Mouse (Mus musculus): ENCODE measurements at regions not wholly inside any gene's neighbourhood (a gene's known extent, or its start where the extent isn't known, plus 50 kb on each side); places are given as distances from the start of the nearest gene placed in this dataset.

DNA sequence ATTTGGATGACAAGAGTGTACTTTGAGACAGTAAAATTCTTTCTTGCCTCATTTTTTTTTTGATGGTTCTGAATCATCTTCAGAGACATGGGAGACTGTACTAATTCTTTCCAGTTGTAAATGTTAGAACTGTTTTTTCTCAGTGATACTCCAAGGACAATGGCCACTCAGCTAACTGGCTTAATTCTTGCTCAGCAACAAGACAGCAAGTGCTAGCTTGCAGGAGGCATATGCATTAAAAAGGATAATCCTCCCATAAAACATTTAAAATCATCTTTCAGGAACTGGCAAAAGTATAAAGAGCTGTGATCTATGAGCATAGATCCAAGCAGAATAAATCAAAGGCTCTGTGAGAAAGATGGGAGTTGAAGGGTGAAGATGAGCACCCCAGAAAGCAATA, 587.9 kb upstream of the Nrsn1 start:
- TF ChIP-seq SRF (IDR thresholded peaks at IDR 0.05; ENCODE audit: control insufficient read depth, insufficient read length, low read depth) (no peak), POLR2AphosphoS2 (IDR thresholded peaks at IDR 0.05; ENCODE audit: insufficient read length, low read depth) (no peak), TCF12 (IDR thresholded peaks at IDR 0.05; ENCODE audit: insufficient read depth, poor library complexity, severe bottlenecking) (no peak), USF1 (IDR thresholded peaks at IDR 0.05; ENCODE audit: low read depth) (no peak), MYOD1 (IDR thresholded peaks at IDR 0.05; ENCODE audit: control insufficient read depth in 1 of 3, insufficient read length in 2 of 3, low read depth in 2 of 3) (no peak), MYOG (IDR thresholded peaks at IDR 0.05; ENCODE audit: control insufficient read depth in 1 of 3, insufficient read depth in 1 of 3, insufficient read length in 2 of 3, low read depth in 2 of 3) (no peak), TCF3 (IDR thresholded peaks at IDR 0.05; ENCODE audit: insufficient read length, low read depth) (no peak), POLR2A (IDR thresholded peaks at IDR 0.05; ENCODE audit: insufficient read length, low read depth) (no peak), MAX (IDR thresholded peaks at IDR 0.05; ENCODE audit: low read depth) (no peak), E2F4 (IDR thresholded peaks at IDR 0.05; ENCODE audit: insufficient read depth) (no peak), REST (IDR thresholded peaks at IDR 0.05; ENCODE audit: insufficient read depth, insufficient read length) (no peak), CEBPB (IDR thresholded peaks at IDR 0.05; ENCODE audit: insufficient read depth, poor library complexity, severe bottlenecking) (no peak)
- Histone ChIP-seq H3K36me3 (ENCODE audit: control insufficient read depth, insufficient read depth) (no peaks in the 10 kb centered on the region), H3ac (ENCODE audit: control insufficient read depth, insufficient read length) (no peak overlapping the region), H3K79me2 (ENCODE audit: control insufficient read depth, insufficient read depth) (no peaks in the 10 kb centered on the region), H3K27me3 (ENCODE audit: control insufficient read depth, insufficient read depth, insufficient read length) (no peaks in the 10 kb centered on the region), H3K4me2 (ENCODE audit: low read depth) (peak overlapping the region; percentile 22), H3K4me3 (no peak overlapping the region)

DNA sequence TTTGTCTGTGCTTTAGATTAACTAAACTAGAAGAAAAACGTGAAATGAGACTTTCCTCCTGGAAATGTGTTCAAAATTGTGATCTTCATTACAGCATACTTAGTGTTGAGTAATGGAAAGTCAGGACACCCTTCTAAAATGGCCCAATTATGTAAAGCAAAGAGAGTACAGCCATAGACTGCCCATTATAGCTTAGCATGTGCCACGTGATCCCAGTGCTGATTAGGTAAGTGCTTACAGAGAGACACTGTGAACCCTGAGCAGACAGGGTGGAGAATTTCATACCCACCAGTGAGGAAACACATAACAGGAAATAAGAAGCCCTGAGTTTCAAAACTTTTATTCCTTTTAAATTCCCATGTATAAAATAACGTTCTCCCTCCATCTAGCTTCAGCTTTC, 587.3 kb upstream of the Nrsn1 start:
- TF ChIP-seq POLR2A (IDR thresholded peaks at IDR 0.05; ENCODE audit: insufficient read length, low read depth) (no peak), CEBPB (IDR thresholded peaks at IDR 0.05; ENCODE audit: insufficient read depth, poor library complexity, severe bottlenecking) (no peak), MYOD1 (IDR thresholded peaks at IDR 0.05; ENCODE audit: control insufficient read depth in 1 of 3, insufficient read length in 2 of 3, low read depth in 2 of 3) (no peak), REST (IDR thresholded peaks at IDR 0.05; ENCODE audit: insufficient read depth, insufficient read length) (no peak), TCF3 (IDR thresholded peaks at IDR 0.05; ENCODE audit: insufficient read length, low read depth) (no peak), TCF12 (IDR thresholded peaks at IDR 0.05; ENCODE audit: insufficient read depth, poor library complexity, severe bottlenecking) (no peak), MAX (IDR thresholded peaks at IDR 0.05; ENCODE audit: low read depth) (no peak), POLR2AphosphoS2 (IDR thresholded peaks at IDR 0.05; ENCODE audit: insufficient read length, low read depth) (no peak), SRF (IDR thresholded peaks at IDR 0.05; ENCODE audit: control insufficient read depth, insufficient read length, low read depth) (no peak), MYOG (IDR thresholded peaks at IDR 0.05; ENCODE audit: control insufficient read depth in 1 of 3, insufficient read depth in 1 of 3, insufficient read length in 2 of 3, low read depth in 2 of 3) (no peak), USF1 (IDR thresholded peaks at IDR 0.05; ENCODE audit: low read depth) (no peak), E2F4 (IDR thresholded peaks at IDR 0.05; ENCODE audit: insufficient read depth) (no peak)
- no peak overlapping the region for H3K4me2 ChIP-seq (ENCODE audit: low read depth)

DNA sequence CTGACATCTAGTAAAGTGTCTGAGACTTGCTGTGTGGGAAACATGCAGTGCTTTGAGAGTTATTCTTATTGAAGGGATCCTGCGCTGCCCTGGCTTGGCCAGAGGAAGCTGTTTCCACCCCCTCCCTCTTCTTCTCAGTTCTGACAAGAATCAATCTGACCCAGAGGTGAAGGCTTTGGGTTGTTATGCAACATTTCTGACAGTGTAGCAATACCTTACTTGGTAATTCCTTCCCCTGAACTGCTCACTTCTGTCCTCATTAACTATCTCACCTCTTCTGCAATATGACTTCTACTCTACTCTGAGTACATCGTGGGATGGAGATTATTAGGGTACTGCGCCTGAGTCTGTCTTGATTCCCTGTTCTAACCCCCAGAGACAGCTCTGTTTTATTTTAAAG, 586.8 kb upstream of the Nrsn1 start:
- Histone ChIP-seq H3ac (ENCODE audit: control insufficient read depth, insufficient read length) (no peak overlapping the region), H3K4me2 (ENCODE audit: low read depth) (no peak overlapping the region), H3K4me3 (no peak overlapping the region), H3K36me3 (ENCODE audit: control insufficient read depth, insufficient read depth) (no peaks in the 10 kb centered on the region), H3K79me2 (ENCODE audit: control insufficient read depth, insufficient read depth) (no peaks in the 10 kb centered on the region), H3K27me3 (ENCODE audit: control insufficient read depth, insufficient read depth, insufficient read length) (no peaks in the 10 kb centered on the region)
- TF ChIP-seq CEBPB (IDR thresholded peaks at IDR 0.05; ENCODE audit: insufficient read depth, poor library complexity, severe bottlenecking): no peak
- no peak for TF ChIP-seq MYOD1 (IDR thresholded peaks at IDR 0.05; ENCODE audit: control insufficient read depth in 1 of 3, insufficient read length in 2 of 3, low read depth in 2 of 3)
- TF ChIP-seq TCF12 (IDR thresholded peaks at IDR 0.05; ENCODE audit: insufficient read depth, poor library complexity, severe bottlenecking): no peak
- TF ChIP-seq POLR2AphosphoS2 (IDR thresholded peaks at IDR 0.05; ENCODE audit: insufficient read length, low read depth): no peak
- no peak for TF ChIP-seq POLR2A (IDR thresholded peaks at IDR 0.05; ENCODE audit: insufficient read length, low read depth)
- no peak for TF ChIP-seq MYOG (IDR thresholded peaks at IDR 0.05; ENCODE audit: control insufficient read depth in 1 of 3, insufficient read depth in 1 of 3, insufficient read length in 2 of 3, low read depth in 2 of 3)
- TF ChIP-seq REST (IDR thresholded peaks at IDR 0.05; ENCODE audit: insufficient read depth, insufficient read length): no peak

More for the DNA sequence above, 587.3 kb upstream of the Nrsn1 start:
- no peaks in the 10 kb centered on the region for H3K27me3 ChIP-seq (ENCODE audit: control insufficient read depth, insufficient read depth, insufficient read length)
- H3K36me3 ChIP-seq (ENCODE audit: control insufficient read depth, insufficient read depth): no peaks in the 10 kb centered on the region
- H3K79me2 ChIP-seq (ENCODE audit: control insufficient read depth, insufficient read depth): no peaks in the 10 kb centered on the region
- no peak overlapping the region for H3K4me3 ChIP-seq
- no peak overlapping the region for H3ac ChIP-seq (ENCODE audit: control insufficient read depth, insufficient read length)

DNA sequence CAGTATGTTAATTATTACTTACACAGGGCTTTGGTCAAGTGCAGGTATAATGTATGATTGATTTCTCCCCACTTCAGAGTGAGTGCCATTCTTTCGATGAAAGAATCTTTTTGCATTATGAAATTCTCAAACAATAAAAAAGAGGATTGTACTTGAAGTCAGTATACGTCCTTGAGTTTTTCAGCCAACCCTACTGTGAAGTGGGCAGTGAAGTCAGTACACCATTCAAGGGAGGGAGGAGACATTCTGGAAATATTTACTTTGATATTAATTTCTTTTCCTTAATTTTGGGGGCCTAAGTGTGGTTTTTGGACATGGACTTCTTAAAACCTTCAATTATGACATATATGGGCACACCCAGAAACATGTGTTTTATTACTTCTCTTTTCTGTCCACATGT, 586.2 kb upstream of the Nrsn1 start:
- Histone ChIP-seq H3K36me3 (ENCODE audit: control insufficient read depth, insufficient read depth) (no peaks in the 10 kb centered on the region), H3K27me3 (ENCODE audit: control insufficient read depth, insufficient read depth, insufficient read length) (no peaks in the 10 kb centered on the region), H3ac (ENCODE audit: control insufficient read depth, insufficient read length) (no peak overlapping the region), H3K4me2 (ENCODE audit: low read depth) (no peak overlapping the region), H3K79me2 (ENCODE audit: control insufficient read depth, insufficient read depth) (no peaks in the 10 kb centered on the region), H3K4me3 (no peak overlapping the region)
- no peak for TF ChIP-seq MYOG (IDR thresholded peaks at IDR 0.05; ENCODE audit: control insufficient read depth in 1 of 3, insufficient read depth in 1 of 3, insufficient read length in 2 of 3, low read depth in 2 of 3)
- no peak for TF ChIP-seq CEBPB (IDR thresholded peaks at IDR 0.05; ENCODE audit: insufficient read depth, poor library complexity, severe bottlenecking)
- no peak for TF ChIP-seq REST (IDR thresholded peaks at IDR 0.05; ENCODE audit: insufficient read depth, insufficient read length)
- TF ChIP-seq TCF12 (IDR thresholded peaks at IDR 0.05; ENCODE audit: insufficient read depth, poor library complexity, severe bottlenecking): no peak
- TF ChIP-seq MYOD1 (IDR thresholded peaks at IDR 0.05; ENCODE audit: control insufficient read depth in 1 of 3, insufficient read length in 2 of 3, low read depth in 2 of 3): no peak
- TF ChIP-seq E2F4 (IDR thresholded peaks at IDR 0.05; ENCODE audit: insufficient read depth): no peak
- TF ChIP-seq MAX (IDR thresholded peaks at IDR 0.05; ENCODE audit: low read depth): no peak
- no peak for TF ChIP-seq POLR2AphosphoS2 (IDR thresholded peaks at IDR 0.05; ENCODE audit: insufficient read length, low read depth)
- no peak for TF ChIP-seq SRF (IDR thresholded peaks at IDR 0.05; ENCODE audit: control insufficient read depth, insufficient read length, low read depth)
- no peak for TF ChIP-seq POLR2A (IDR thresholded peaks at IDR 0.05; ENCODE audit: insufficient read length, low read depth)
- no peak for TF ChIP-seq USF1 (IDR thresholded peaks at IDR 0.05; ENCODE audit: low read depth)
- TF ChIP-seq TCF3 (IDR thresholded peaks at IDR 0.05; ENCODE audit: insufficient read length, low read depth): no peak

Data from myocyte (in vitro differentiated cells).